Mouse (Mus musculus) C2C12 (cell line): ENCODE measurements around the gene Aak1.

Experiments used
- CEBPB ChIP-seq: IDR thresholded peaks from one replicate; pipeline ENCODE4 v1.6.1; 2011; ENCODE audit warnings: low read depth, mild to moderate bottlenecking, control low read depth, moderate library complexity
- CTCF ChIP-seq: IDR thresholded peaks from one replicate; pipeline ENCODE4 v1.5.1; 2011; ENCODE audit not compliant: control insufficient read depth, insufficient read depth, insufficient read length
- MAX ChIP-seq: IDR thresholded peaks from one replicate; pipeline ENCODE4 v1.6.1; 2011; ENCODE audit warnings: mild to moderate bottlenecking, control low read depth
- MYOD1 ChIP-seq: IDR thresholded peaks from one replicate; pipeline ENCODE4 v1.6.1; 2011; ENCODE audit warnings: low read depth; ENCODE audit not compliant: control insufficient read depth, insufficient read length
- USF1 ChIP-seq: IDR thresholded peaks from one replicate; pipeline ENCODE4 v1.6.1; 2011; ENCODE audit warnings: low read depth, mild to moderate bottlenecking, control low read depth, moderate library complexity

DNA sequence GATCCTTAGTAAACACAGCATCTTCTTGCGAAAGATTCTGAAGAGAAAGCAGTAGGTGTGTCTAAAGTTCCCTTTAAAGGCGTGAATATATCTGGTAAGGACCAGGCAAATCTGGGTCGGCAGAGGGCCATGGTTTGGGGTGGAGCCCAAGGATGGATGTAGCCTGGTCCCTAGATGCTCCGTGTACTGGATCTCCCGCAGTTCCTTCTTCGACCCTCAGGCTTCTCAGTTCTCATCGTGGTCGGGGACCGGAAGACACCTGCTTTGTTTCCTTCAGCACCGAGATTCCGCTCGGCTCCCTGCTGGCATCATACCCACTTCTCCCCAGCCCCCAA, 770 bp upstream of the Aak1 start:
- TF ChIP-seq CTCF: no peak
- no peak for TF ChIP-seq USF1
- TF ChIP-seq MAX: no peak
- no peak for TF ChIP-seq CEBPB
- TF ChIP-seq MYOD1: no peak
